Mouse (Mus musculus) brain, embryonic 14.5 days (tissue): ENCODE data around the gene Radil.

Source experiments
- CTCF ChIP-seq: fragments of 200-500 bp; IDR thresholded peaks from 2 replicates; pipeline ENCODE4 v1.5.1; 2012; ENCODE audit warnings: inconsistent platforms, mild to moderate bottlenecking, moderate library complexity, borderline replicate concordance; ENCODE audit not compliant: insufficient read depth, insufficient read length; ENCODE audit errors: extremely low read depth
- POLR2A ChIP-seq: fragments of 200-500 bp; IDR thresholded peaks from 2 replicates; pipeline ENCODE4 v1.6.1; 2012; ENCODE audit warnings: mild to moderate bottlenecking, inconsistent platforms, borderline replicate concordance; ENCODE audit not compliant: poor library complexity, insufficient read depth, insufficient read length, severe bottlenecking; ENCODE audit errors: extremely low read depth

GRCm38 (mm10) chr5:142453742-142454141, 97.2 kb downstream of the Radil start:
- TF ChIP-seq POLR2A, result no peak
- TF ChIP-seq CTCF, result no peak
